In genomic region chr12:112720216-112720615, GRCm38 (mm10) we compare ENCODE assay signal across 8 mouse cellular contexts. TPM values are rescaled to one million over a fixed set of nuclear protein-coding genes. Genes with fewer than 3 reads are reported as not detected.
DNase-seq lines count a peak whose midpoint lies in the region; ATAC-seq lines count a peak whose summit lies in the region.

TSS of gene Cep170b (plus strand) at chr12:112720455.

- H3K4me1 ChIP-seq in lung, embryonic 16.5 days (replicated peaks; ENCODE audit: control insufficient read depth, insufficient read depth, low read length), result peaks cover 17% of the 10 kb centered on the region
- H3K4me1 ChIP-seq in forebrain, embryonic 10.5 days, result peaks cover 31% of the 10 kb centered on the region
- H3K4me1 ChIP-seq in intestine, embryonic 15.5 days (replicated peaks), result peaks cover 27% of the 10 kb centered on the region
- H3K4me1 ChIP-seq in limb, embryonic 15.5 days, result peaks cover 34% of the 10 kb centered on the region

- H3K9me3 ChIP-seq in lung, embryonic 16.5 days (ENCODE audit: control insufficient read depth, low read length), result no peaks in the 10 kb centered on the region
- no peaks in the 10 kb centered on the region for H3K9me3 ChIP-seq in forebrain, embryonic 10.5 days
- no peaks in the 10 kb centered on the region for H3K9me3 ChIP-seq in intestine, embryonic 15.5 days
- H3K9me3 ChIP-seq in limb, embryonic 15.5 days, result no peaks in the 10 kb centered on the region

- H3K9ac ChIP-seq in lung, embryonic 16.5 days (ENCODE audit: low read length), result peak within 1 kb of the TSS; percentile 56
- peak within 1 kb of the TSS; percentile 83 for H3K9ac ChIP-seq in intestine, embryonic 15.5 days
- H3K9ac ChIP-seq in limb, embryonic 15.5 days, result 0 out of 2 replicates have a peak within 1 kb of the TSS, but pooled peaks have one; percentile 14

- peak within 1 kb of the TSS; percentile 98 for H3K27ac ChIP-seq in lung, embryonic 16.5 days (ENCODE audit: low read length)
- peak within 1 kb of the TSS; percentile 80 for H3K27ac ChIP-seq in forebrain, embryonic 10.5 days
- H3K27ac ChIP-seq in intestine, embryonic 15.5 days, result peak within 1 kb of the TSS; percentile 94
- H3K27ac ChIP-seq in limb, embryonic 15.5 days, result peak within 1 kb of the TSS; percentile 84

- no peak for DNase-seq in lung, postnatal 10 days
- no peak for DNase-seq in forebrain, embryonic 10.5 days (ENCODE audit: extremely low spot score, low spot score)
- DNase-seq in yolk sac, embryonic 10.5 days (ENCODE audit: low spot score), result no peak
- DNase-seq in frontal cortex, postnatal 36 days (ENCODE audit: low spot score in 2 of 2), result no peak
- DNase-seq in cerebellum, adult 9-10 months, result no peak

- H3K27me3 ChIP-seq in lung, embryonic 16.5 days (ENCODE audit: control insufficient read depth, insufficient read depth, low read depth, low read length), result peaks cover 5% of the 10 kb centered on the region; the same call in 1 of the 2 replicates
- peaks cover 50% of the 10 kb centered on the region for H3K27me3 ChIP-seq in forebrain, embryonic 10.5 days (ENCODE audit: poor library complexity, severe bottlenecking)
- 0 out of 2 replicates have a peak, but pooled peaks cover 4% of the 10 kb centered on the region for H3K27me3 ChIP-seq in intestine, embryonic 15.5 days (replicated peaks)
- no peaks in the 10 kb centered on the region for H3K27me3 ChIP-seq in limb, embryonic 15.5 days

- H3K36me3 ChIP-seq in lung, embryonic 16.5 days (ENCODE audit: control insufficient read depth, insufficient read depth, low read length), result no peaks in the 10 kb centered on the region
- no peaks in the 10 kb centered on the region for H3K36me3 ChIP-seq in forebrain, embryonic 10.5 days (replicated peaks)
- no peaks in the 10 kb centered on the region; the same call in 1 of the 2 replicates for H3K36me3 ChIP-seq in intestine, embryonic 15.5 days
- H3K36me3 ChIP-seq in limb, embryonic 15.5 days, result peaks cover 6% of the 10 kb centered on the region; the same call in 1 of the 2 replicates

- H3K4me3 ChIP-seq in lung, embryonic 16.5 days (ENCODE audit: low read length), result peak within 1 kb of the TSS; percentile 74
- H3K4me3 ChIP-seq in forebrain, embryonic 10.5 days, result peak within 1 kb of the TSS; percentile 62
- H3K4me3 ChIP-seq in intestine, embryonic 15.5 days (replicated peaks), result peak within 1 kb of the TSS; percentile 83
- peak within 1 kb of the TSS; percentile 91 for H3K4me3 ChIP-seq in limb, embryonic 15.5 days

- H3K4me2 ChIP-seq in lung, embryonic 16.5 days (ENCODE audit: low read depth, low read length), result peak within 1 kb of the TSS; percentile 88
- peak within 1 kb of the TSS; percentile 94 for H3K4me2 ChIP-seq in intestine, embryonic 15.5 days (replicated peaks)
- peak within 1 kb of the TSS; percentile 90 for H3K4me2 ChIP-seq in limb, embryonic 15.5 days

- no peak for ATAC-seq in lung, embryonic 16.5 days (ENCODE audit: low read depth)
- no peak for ATAC-seq in intestine, embryonic 15.5 days
- no peak for ATAC-seq in limb, embryonic 15.5 days (ENCODE audit: insufficient number of reproducible peaks, low FRiP score, low TSS enrichment, low read depth)

- WGBS in lung, embryonic 16.5 days, result 50% methylated on average over 6 of the region's 6 CpGs
- 76% methylated on average over 6 of the region's 6 CpGs for WGBS in forebrain, embryonic 10.5 days
- 52% methylated on average over 6 of the region's 6 CpGs for WGBS in intestine, embryonic 15.5 days
- whole genome bisulfite sequencing in limb, embryonic 15.5 days, result 70% methylated on average over 6 of the region's 6 CpGs

RNA-seq across cellular contexts. Expression of gene Cep170b, which starts in this region (rescaled TPM):
- polyA plus RNA-seq in lung, embryonic 16.5 days (2015; fragmentation: Nextera tagmentation; extraction: Ambion mirVana), result 13.5 and 15.8 TPM in 2 replicates
- 5.9 and 7.9 TPM in 2 replicates for polyA plus RNA-seq in forebrain, embryonic 10.5 days (2016; fragmentation: Nextera tagmentation; extraction: Ambion mirVana)
- 20.1 and 22.4 TPM in 2 replicates for polyA plus RNA-seq in intestine, embryonic 15.5 days (2015; fragmentation: Nextera tagmentation; extraction: Ambion mirVana)
- 24.0 and 26.7 TPM in 2 replicates for polyA plus RNA-seq in limb, embryonic 15.5 days (2015; fragmentation: Nextera tagmentation; extraction: Ambion mirVana)

Comparison
In these comparisons a context has a peak if more than half of its experiments do, and no peak if none do; other contexts are left out.
1. H3K9ac ChIP-seq: peak in every context shown above with its lines; median percentile 83 in intestine, embryonic 15.5 days; 56 in lung, embryonic 16.5 days; 14 in limb, embryonic 15.5 days.